In genomic region chr9:52728806-52729205, GRCm38 (mm10) we compare ENCODE assay signal across 30 mouse cellular contexts. TPM values are rescaled to one million over a fixed set of nuclear protein-coding genes. Genes with fewer than 3 reads are reported as not detected.
A peak's percentile ranks its signal among the peaks of the same experiment; 100 is the strongest.
DNase-seq lines count a peak whose midpoint lies in the region; ATAC-seq and TF ChIP-seq lines count a peak whose summit lies in the region.
"Had no signal": no experiment of that assay in that cellular context is flagged by ENCODE, and none has a peak within 500 bp of the region (broad histone marks: within the 10 kb centered on the region; RNA-seq: fewer than 3 reads in every experiment).

No protein-coding gene starts in this region.

- H3K4me3 ChIP-seq in lung, postnatal 0 days (ENCODE audit: low read depth, low read length), result no peak overlapping the region
- H3K4me3 ChIP-seq: embryonic facial prominence, embryonic 12.5 days; embryonic facial prominence, embryonic 15.5 days; hindbrain, embryonic 10.5 days; hindbrain, embryonic 13.5 days had no signal

- no peaks in the 10 kb centered on the region for H3K4me1 ChIP-seq in lung, postnatal 0 days (ENCODE audit: insufficient read depth, low read depth, low read length)
- H3K4me1 ChIP-seq: embryonic facial prominence, embryonic 12.5 days; embryonic facial prominence, embryonic 15.5 days; hindbrain, embryonic 10.5 days; hindbrain, embryonic 13.5 days had no signal

- WGBS in lung, postnatal 0 days, result 62% methylated on average over 5 of the region's 5 CpGs

- H3K27me3 ChIP-seq in lung, postnatal 0 days (replicated peaks; ENCODE audit: insufficient read depth, low read length), result no peaks in the 10 kb centered on the region
- H3K27me3 ChIP-seq: CH12.LX; embryonic facial prominence, embryonic 12.5 days; embryonic facial prominence, embryonic 15.5 days; hindbrain, embryonic 13.5 days had no signal

- H3K9me3 ChIP-seq in lung, postnatal 0 days (ENCODE audit: low read length), result no peaks in the 10 kb centered on the region
- H3K9me3 ChIP-seq: embryonic facial prominence, embryonic 12.5 days; embryonic facial prominence, embryonic 15.5 days; G1E; hindbrain, embryonic 10.5 days; hindbrain, embryonic 13.5 days had no signal

- TF ChIP-seq EP300 in lung, postnatal 0 days (IDR thresholded peaks at IDR 0.05), result no peak

- TF ChIP-seq CTCF in lung, postnatal 0 days (IDR thresholded peaks at IDR 0.05), result no peak

- no peak overlapping the region for H3K9ac ChIP-seq in lung, postnatal 0 days (replicated peaks; ENCODE audit: low read depth)
- H3K9ac ChIP-seq: embryonic facial prominence, embryonic 12.5 days; embryonic facial prominence, embryonic 15.5 days; forebrain, postnatal 0 days; hindbrain, embryonic 13.5 days had no signal

- H3K27ac ChIP-seq in lung, postnatal 0 days (ENCODE audit: low read length), result no peak overlapping the region
- H3K27ac ChIP-seq: embryonic facial prominence, embryonic 12.5 days; embryonic facial prominence, embryonic 15.5 days; hindbrain, embryonic 10.5 days; hindbrain, embryonic 13.5 days had no signal

- intact Hi-C loops in heart, postnatal 36 days (cut with DNase I), result no loop called here

- ATAC-seq in lung, postnatal 0 days, result no peak
- ATAC-seq: forebrain, embryonic 14.5 days; forebrain, postnatal 0 days; hindbrain, embryonic 16.5 days; inflammation-experienced regulatory T-cells, adult 6 months; Patski had no signal

- H3K4me2 ChIP-seq in lung, postnatal 0 days (replicated peaks; ENCODE audit: low read depth, low read length), result no peak overlapping the region
- H3K4me2 ChIP-seq: embryonic facial prominence, embryonic 12.5 days; embryonic facial prominence, embryonic 15.5 days; heart, embryonic 11.5 days; hindbrain, embryonic 13.5 days had no signal

- DNase-seq in heart, adult 11 months, result peak; percentile 58
- no peak for DNase-seq in heart, postnatal 36 days
- DNase-seq in lung, postnatal 10 days, result peak; percentile 42
- no peak for DNase-seq in lung, postnatal 0 days (ENCODE audit: low spot score)
- DNase-seq in right cerebral cortex, adult 18-20 months, result peak; percentile 37
- DNase-seq in right cerebral cortex, postnatal 25 days, result no peak
- DNase-seq: adrenal gland, postnatal 10 days; adrenal gland, postnatal 36 days; B cell, adult 2 months; cerebellum, adult 11 months; cerebellum, adult 2 months; cerebellum, adult 9-11 months; cerebellum, postnatal 25 days; forebrain, postnatal 0 days; gastrocnemius, postnatal 10 days; gastrocnemius, postnatal 36 days had no signal

- no peaks in the 10 kb centered on the region for H3K36me3 ChIP-seq in lung, postnatal 0 days (ENCODE audit: insufficient read depth, low read length)
- H3K36me3 ChIP-seq: embryonic facial prominence, embryonic 12.5 days; embryonic facial prominence, embryonic 15.5 days; G1E; hindbrain, embryonic 10.5 days; hindbrain, embryonic 13.5 days had no signal

RNA-seq across cellular contexts. Expression of gene AI593442, which starts 49.2 kb away (rescaled TPM):
- 1 to 10 TPM; 4.2 to 4.6 TPM for total RNA-seq in heart, postnatal 36 days (2021)
- polyA plus RNA-seq in lung, postnatal 0 days (2015; fragmentation: Nextera tagmentation; extraction: Ambion mirVana), result 2.2 and 2.5 TPM in 2 replicates
- total RNA-seq: adrenal gland, adult 18-20 months; adrenal gland, postnatal 36 days; CH12.LX; common myeloid progenitor, adult 5-6 weeks; granulocyte monocyte progenitor cell, adult 5-6 weeks had no signal
- polyA plus RNA-seq: G1E, Patski had no signal

Comparison
In these comparisons a context has a peak if more than half of its experiments do, and no peak if none do; other contexts are left out.
1. DNase-seq: peak in heart, adult 11 months (single experiment), lung, postnatal 10 days (single experiment) and right cerebral cortex, adult 18-20 months (single experiment); none in heart, postnatal 36 days (0 of 2), lung, postnatal 0 days (single experiment) and right cerebral cortex, postnatal 25 days (single experiment).